Mouse (Mus musculus) fat pad, adult 2 months (tissue): ENCODE data around the gene Olfr582.

Experiments used
- DNase-seq: peaks from one replicate; pipeline ENCODE4 v3.0.0-alpha.2; 2011; ENCODE audit warnings: low read depth, low spot score; ENCODE audit errors: extremely low read depth

The Olfr582 gene

GRCm38 (mm10) chr7:103037724-103038123, at the start of gene Olfr582:
Gene Olfr582, plus strand, starts transcription at chr7:103038024.
- DNase-seq: no peak

GRCm38 (mm10) chr7:102989224-102989623, 48.6 kb upstream of the Olfr582 start, which contains the start of gene Olfr578:
Gene Olfr578, minus strand, starts transcription at chr7:102989324.
- no peak for DNase-seq

- no peak for DNase-seq
Observed at GRCm38 (mm10) chr7:103051000-103051399, 13.2 kb downstream of the Olfr582 start, which contains the start of gene Olfr583. Gene Olfr583, plus strand, starts transcription at chr7:103051300.

- no peak for DNase-seq
Observed at GRCm38 (mm10) chr7:103081585-103081984, 43.8 kb downstream of the Olfr582 start, which contains the start of gene Olfr584. Gene Olfr584, plus strand, starts transcription at chr7:103081885.
